Mouse (Mus musculus): Measurements from ENCODE around the gene Nsun2.
"Not testable (repeated sequence)": the region's sequence is repeated elsewhere in the genome, so short reads cannot be mapped to it uniquely, and the experiment has no call there.

Gene Nsun2

DNA sequence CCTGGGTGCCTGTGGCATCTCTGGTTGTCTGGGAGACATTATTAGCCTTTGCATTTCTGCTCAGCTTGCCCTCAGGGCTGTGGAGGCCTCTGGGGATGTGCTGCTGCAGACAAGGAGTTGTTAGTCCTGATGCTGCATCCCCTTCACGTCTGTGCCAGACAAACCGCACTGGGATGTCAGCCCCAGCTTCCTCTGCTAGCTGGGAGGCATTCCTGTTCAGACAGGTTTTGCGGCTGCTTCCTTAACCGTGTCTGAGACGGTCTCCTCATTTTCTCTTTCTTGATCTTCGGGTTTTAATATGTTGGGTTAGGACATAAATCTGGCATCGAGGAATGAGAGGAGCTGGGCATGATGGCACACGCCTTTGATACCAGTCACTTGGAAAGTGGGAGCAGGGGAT, 58.7 kb downstream of the Nsun2 start:
- no peak for DNase-seq (ENCODE audit: low spot score in 2 of 2)

- no peak for DNase-seq (ENCODE audit: low spot score in 2 of 2)
Measured at GRCm38 (mm10) chr13:69593453-69593852, 59.9 kb downstream of the Nsun2 start.

- no peak for DNase-seq (ENCODE audit: low spot score in 2 of 2)
Measured at GRCm38 (mm10) chr13:69594577-69595256, 61.2 kb downstream of the Nsun2 start.

- DNase-seq (ENCODE audit: low spot score in 2 of 2): no peak
Measured at GRCm38 (mm10) chr13:69595911-69596310, 62.4 kb downstream of the Nsun2 start.

DNA sequence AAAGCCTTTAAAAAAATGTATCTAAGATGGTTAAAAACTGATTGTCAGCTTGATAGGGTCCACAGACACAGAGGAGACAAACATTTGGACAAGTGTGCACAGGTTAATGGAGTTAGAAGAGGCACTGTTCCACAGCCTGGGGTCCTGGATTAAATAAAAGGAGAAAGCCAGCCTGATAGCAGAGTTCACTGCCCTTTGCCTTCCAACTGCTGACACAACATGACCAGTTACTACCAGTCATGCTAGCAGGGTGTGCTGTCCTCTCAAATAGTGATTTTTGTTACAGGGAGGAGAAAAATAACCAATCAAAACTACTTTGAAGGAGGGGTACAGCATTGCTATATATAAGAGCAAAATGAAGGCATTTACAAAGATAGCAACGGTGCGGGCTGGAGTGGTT, 63.0 kb downstream of the Nsun2 start:
- no peak for DNase-seq (ENCODE audit: low spot score in 2 of 2)

DNA sequence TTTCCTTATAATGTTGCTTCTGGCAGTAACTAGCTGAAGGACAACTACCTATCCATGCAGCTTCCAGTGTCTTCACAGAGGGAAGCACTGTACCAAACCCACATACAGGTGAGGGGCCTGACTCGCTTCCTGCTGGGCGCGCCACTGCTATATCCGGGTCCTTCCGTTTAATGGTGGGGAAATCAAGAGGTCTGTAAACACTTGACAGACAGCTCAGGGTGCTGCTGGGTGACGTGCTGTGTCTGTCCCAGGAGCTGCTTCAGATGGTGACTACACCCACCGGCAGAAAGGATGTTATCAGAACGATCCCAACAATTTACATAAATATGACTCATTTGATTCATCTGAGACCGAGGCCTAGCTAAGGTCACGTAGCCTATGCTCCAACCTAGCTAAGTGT, 65.3 kb downstream of the Nsun2 start:
- no peak for DNase-seq (ENCODE audit: low spot score in 2 of 2)

GRCm38 (mm10) chr13:69600863-69601262, 67.3 kb downstream of the Nsun2 start:
- not testable (repeated sequence) for DNase-seq (ENCODE audit: low spot score in 2 of 2)

- no peak for DNase-seq (ENCODE audit: low spot score in 2 of 2)
Measured at GRCm38 (mm10) chr13:69601321-69601720, 67.8 kb downstream of the Nsun2 start.

GRCm38 (mm10) chr13:69604670-69605069, 71.1 kb downstream of the Nsun2 start:
- no peak for DNase-seq (ENCODE audit: low spot score in 2 of 2)

- DNase-seq (ENCODE audit: low spot score in 2 of 2): no peak
Measured at GRCm38 (mm10) chr13:69608734-69609133, 75.2 kb downstream of the Nsun2 start.

GRCm38 (mm10) chr13:69610751-69611397, 77.3 kb downstream of the Nsun2 start:
- DNase-seq (ENCODE audit: low spot score in 2 of 2): peak in 1 of 2 experiments; percentile 61

DNA sequence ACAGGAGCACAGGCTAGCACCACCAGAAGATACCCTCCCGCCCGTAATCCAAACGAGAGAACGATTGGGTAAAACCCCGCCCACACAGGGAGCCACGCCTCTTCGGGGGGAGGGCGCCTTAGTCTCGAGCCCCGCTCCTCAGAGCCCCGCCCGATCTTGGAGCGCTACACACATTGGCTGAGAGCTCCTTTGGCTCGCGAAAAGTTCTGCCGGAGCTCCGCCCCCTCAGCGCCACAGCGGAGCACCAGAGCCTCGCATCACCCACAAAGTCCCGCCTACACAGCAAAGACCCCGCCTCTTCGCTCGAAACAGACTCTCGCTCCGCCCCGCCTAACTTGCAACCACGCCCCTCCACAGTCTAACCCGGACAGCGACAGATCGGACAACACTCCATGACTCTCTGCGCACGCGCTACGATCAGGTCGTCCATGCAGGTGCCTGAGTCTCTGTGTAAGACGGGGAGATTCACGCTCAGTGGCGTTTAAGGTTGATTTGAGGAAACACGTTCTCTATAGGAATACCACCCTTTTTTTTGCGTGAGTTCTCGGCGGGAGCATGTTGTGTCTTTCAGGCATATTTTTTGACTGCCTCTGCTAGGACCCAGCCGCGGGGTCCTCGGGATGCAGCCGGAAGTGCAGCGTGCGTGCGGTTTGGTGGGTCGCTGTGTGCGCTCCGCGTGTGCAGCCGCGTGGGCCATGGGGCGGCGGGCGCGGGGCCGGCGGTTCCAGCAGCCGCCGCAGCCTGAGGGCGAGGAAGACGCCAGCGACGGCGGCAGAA, 78.0 kb downstream of the Nsun2 start, which contains the start of gene Srd5a1:
TSS of gene Srd5a1 (minus strand) at position 45 of the 777 bp plus-strand sequence.
- peak; percentile 99 to 100 for DNase-seq (ENCODE audit: low spot score in 2 of 2)

GRCm38 (mm10) chr13:69612175-69612544, 78.6 kb downstream of the Nsun2 start:
- DNase-seq (ENCODE audit: low spot score in 2 of 2): no peak

GRCm38 (mm10) chr13:69616716-69617115, 83.2 kb downstream of the Nsun2 start:
- DNase-seq (ENCODE audit: low spot score in 2 of 2): no peak

DNA sequence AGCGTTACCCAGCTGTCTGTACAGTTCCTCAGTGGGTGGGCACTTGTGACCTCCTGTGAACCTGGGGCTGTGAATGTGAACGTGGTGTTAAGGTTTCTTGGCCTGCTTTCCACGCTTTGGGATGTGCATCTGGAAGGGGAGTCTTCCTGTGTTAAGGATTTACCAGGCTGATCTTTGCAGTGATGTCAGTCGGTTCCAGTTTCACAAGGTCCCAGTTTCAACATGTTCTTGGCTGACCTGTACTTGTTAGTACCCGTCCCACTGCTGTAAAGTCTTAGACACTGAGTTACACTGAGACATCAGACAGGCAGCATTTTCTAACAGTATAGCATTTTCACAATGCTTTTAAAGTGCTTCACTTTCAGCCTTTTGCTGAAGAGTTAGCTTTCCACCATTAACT, 90.3 kb downstream of the Nsun2 start:
- DNase-seq (ENCODE audit: low spot score in 2 of 2): no peak

DNA sequence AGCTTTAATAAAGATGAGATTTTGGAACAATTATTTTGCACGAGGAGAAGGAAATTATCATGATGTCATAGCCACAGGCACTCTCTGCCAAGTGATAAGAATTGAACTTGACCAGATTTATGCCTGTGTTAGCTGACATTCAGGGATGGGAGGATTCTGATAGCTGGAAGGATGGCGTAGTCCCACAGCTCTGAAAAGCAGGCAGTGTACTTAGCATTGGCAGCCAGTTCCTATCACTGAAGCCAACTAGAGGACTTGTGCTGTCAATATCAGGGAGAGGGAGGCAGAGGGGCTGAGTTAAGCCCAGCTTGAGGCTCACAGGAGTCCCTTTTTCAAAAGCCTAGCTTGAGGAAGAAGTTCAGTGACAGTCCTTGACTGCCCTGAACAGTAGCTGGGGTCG, 91.0 kb downstream of the Nsun2 start:
- no peak for DNase-seq (ENCODE audit: low spot score in 2 of 2)

DNA sequence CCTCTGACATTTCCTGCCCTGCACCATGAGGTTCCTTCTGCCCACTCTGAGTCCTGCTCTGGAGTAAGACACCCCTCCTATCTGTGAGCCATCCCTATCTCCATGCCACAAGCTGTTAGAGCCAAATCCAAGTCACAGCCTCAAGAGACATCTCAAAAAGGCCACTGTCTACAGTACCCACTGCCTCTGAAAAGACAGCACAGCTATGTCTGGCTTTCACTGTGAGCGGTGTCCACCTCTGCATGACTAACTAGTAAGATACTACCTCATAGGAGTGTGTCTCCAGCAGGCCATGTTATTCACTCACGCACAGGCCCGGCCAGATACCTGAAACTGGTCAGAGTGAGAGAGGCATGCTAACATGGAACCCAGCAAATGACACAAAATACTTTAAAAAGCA, 94.4 kb downstream of the Nsun2 start:
- DNase-seq (ENCODE audit: low spot score in 2 of 2): no peak

GRCm38 (mm10) chr13:69630576-69630975, 97.0 kb downstream of the Nsun2 start:
- DNase-seq (ENCODE audit: low spot score in 2 of 2): no peak

DNA sequence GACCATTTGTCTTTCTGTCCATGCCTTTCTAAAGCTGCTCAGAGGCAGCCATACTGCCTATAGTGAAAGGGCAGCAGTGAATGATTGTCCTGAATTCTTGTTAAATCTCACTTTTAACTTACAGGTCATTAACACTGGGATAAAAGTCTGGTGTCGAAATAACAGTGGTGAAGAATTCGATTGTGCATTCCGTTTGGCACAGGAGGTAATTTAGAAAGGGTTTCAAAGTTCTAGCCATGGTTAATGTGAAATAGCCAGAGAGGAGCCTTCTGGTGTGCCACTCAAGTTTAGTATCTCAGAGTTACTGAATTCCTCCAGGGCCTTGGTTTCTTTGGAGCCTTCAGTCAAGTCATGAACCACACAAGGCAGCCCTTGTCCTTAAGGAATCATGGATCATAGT, 97.6 kb downstream of the Nsun2 start:
- no peak for DNase-seq (ENCODE audit: low spot score in 2 of 2)

- DNase-seq (ENCODE audit: low spot score in 2 of 2): no peak
Measured at GRCm38 (mm10) chr13:69631659-69632058, 98.1 kb downstream of the Nsun2 start.

GRCm38 (mm10) chr13:69633551-69633950, 100.0 kb downstream of the Nsun2 start:
- no peak for DNase-seq (ENCODE audit: low spot score in 2 of 2)

DNA sequence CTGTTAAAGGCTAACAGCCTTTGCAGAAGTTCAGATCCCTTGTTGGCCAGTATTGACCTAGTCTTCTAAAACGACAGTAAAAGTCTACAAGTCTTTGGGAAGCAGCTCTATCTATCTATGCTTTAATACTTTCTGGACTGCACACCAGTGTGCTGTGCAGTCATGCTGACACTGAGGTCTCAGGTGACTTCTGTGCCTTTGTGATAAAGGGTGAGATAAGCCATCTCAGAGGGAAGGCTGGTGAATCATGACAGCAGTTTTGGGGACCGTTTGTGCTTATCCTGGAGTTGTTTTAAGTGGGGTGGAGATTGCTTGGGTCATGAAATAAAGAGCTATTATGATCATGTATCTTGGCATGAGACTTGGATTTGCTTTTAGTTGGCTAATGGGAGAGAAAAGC, 100.4 kb downstream of the Nsun2 start:
- no peak for DNase-seq (ENCODE audit: low spot score in 2 of 2)

- not testable (repeated sequence) for DNase-seq (ENCODE audit: low spot score in 2 of 2)
Measured at GRCm38 (mm10) chr13:69635836-69636235, 102.3 kb downstream of the Nsun2 start.
